Mouse (Mus musculus) olfactory bulb, adult 2 months (tissue): ENCODE measurements around the gene Fam110a.

Experiments used
- CTCF ChIP-seq: fragments of 200-500 bp; IDR thresholded peaks from 2 replicates; pipeline ENCODE4 v1.5.1; 2012; ENCODE audit warnings: low read depth, mild to moderate bottlenecking, low read length, moderate library complexity; ENCODE audit not compliant: insufficient read depth
- POLR2A ChIP-seq: fragments of 200-500 bp; IDR thresholded peaks from 2 replicates; pipeline ENCODE4 v1.6.1; 2012; ENCODE audit warnings: mild to moderate bottlenecking, low read depth, low read length, moderate library complexity; ENCODE audit not compliant: insufficient read depth

GRCm38 (mm10) chr2:152015997-152016396 is 36.0 kb upstream of the Fam110a start:
- TF ChIP-seq CTCF (no peak), POLR2A (no peak)
